Mouse (Mus musculus): ENCODE results near the gene Defb43. TPM values are rescaled to one million over a fixed set of nuclear protein-coding genes. Genes with fewer than 3 reads are reported as not detected.

Gene Defb43
- polyA plus RNA-seq, 1 experiment from 2014 or later: not detected

Other genes starting within 250 kb of the Defb43 start
- 7.3 and 8.5 TPM in 2 replicates for gene Wdfy2, start 174.1 kb upstream of the Defb43 start, polyA plus RNA-seq (2015; fragmentation: Nextera tagmentation; extraction: Ambion mirVana)
- not detected in 2 replicates for gene Defb48, start 27.3 kb upstream of the Defb43 start, polyA plus RNA-seq (2015; fragmentation: Nextera tagmentation; extraction: Ambion mirVana)
- gene Defb47, start 13.7 kb upstream of the Defb43 start, polyA plus RNA-seq (2015; fragmentation: Nextera tagmentation; extraction: Ambion mirVana): not detected in 2 replicates
- 0.37 TPM in 1 of 2 replicates, not detected in the other for gene Defb42, start 35.2 kb downstream of the Defb43 start, polyA plus RNA-seq (2015; fragmentation: Nextera tagmentation; extraction: Ambion mirVana)
- gene Defb30, start 38.2 kb downstream of the Defb43 start, polyA plus RNA-seq (2015; fragmentation: Nextera tagmentation; extraction: Ambion mirVana): not detected in 2 replicates

Data from forebrain, embryonic 13.5 days (tissue).